Mouse (Mus musculus): ENCODE data around the gene Cacna1f.

GRCm38 (mm10) chrX:7586356-7586755, 20.5 kb upstream of the Cacna1f start:
- TF ChIP-seq POLR2A (IDR thresholded peaks at IDR 0.05; ENCODE audit: borderline replicate concordance, control insufficient read depth, low read depth, low read length): no peak
- TF ChIP-seq CTCF (IDR thresholded peaks at IDR 0.05; ENCODE audit: control insufficient read depth, insufficient read depth, low read length): no peak

Measured in bone marrow, adult 2 months (tissue).